Mouse (Mus musculus) frontal cortex, adult 2 months (tissue): ENCODE measurements around the gene Exoc3l2. TPM values are rescaled to one million over a fixed set of nuclear protein-coding genes. Genes with fewer than 3 reads are reported as not detected.
A peak's percentile ranks its signal among the peaks of the same experiment; 100 is the strongest.

ENCODE experiments used
- DNase-seq, 2 experiments: peaks; one replicate each; pipeline ENCODE4 v3.0.0; 2022; ENCODE audit warnings: low spot score in 1 of 2; ENCODE audit errors: extremely low spot score in 1 of 2
- polyA plus RNA-seq: library from polyadenylated mRNA; depleted of rRNA; stranded (reverse); fragments of >200 nt; gene quantifications from 2 replicates; pipeline ENCODE4 v1.2.3, GENCODE M21; 2012; rRNA removed

Exoc3l2 gene
- polyA plus RNA-seq, 1 experiment: 0.32 TPM

DNA sequence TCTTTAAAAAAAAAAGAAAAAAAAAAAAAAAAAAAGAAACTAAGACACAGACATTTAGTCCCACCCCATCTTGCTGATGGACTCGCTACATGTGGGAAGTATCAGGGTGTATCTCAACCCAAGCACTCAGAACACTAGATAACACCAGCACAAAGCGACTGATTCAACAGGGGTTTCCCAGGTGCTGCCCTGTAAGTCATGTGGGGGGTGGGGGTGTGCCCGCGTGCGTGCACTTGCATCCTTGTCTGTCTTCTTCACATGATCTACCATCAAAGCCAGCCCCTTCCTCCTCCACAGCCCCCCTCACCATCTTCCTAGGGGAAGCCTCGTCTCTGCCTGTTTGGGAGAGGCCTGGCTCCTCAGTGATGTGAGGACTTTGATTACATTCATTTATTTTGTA is 49.2 kb downstream of the Exoc3l2 start:
- no peak for DNase-seq

DNA sequence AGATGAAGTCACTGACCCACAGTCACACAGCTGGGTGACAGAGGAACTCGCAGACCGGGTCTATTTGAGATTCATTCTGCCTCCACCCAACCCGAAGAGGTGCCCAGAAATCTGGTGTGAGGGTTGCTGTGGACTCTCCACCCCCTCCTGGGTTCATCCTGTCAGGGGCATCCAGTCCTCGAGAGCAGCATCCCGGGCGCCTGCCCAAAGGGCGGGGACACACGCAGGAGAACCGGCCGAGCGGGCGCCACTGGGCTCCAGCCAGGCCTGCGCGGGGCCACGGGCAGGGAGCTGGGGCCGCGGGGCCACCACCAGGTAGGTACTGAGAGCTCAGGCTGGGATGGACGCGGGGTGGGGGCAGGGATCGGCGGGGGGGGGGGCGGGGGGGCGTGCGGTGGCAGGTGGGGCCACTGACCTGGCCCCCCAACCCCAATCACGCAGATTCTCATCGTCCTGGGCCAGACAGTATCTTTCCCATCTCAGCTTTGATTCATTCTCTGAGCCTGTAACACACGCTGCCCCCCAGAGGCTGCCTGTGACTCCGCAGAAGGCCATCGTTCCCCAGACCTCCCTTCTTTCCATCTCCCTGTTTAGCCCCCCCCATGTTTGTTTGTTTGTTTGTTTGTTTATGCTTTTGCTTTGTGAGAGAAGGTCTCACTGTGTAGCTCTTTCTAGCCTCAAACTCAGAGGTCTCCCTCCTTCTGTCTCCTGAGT is 54.7 kb downstream of the Exoc3l2 start, which contains the start of gene Nkpd1:
Nkpd1 (plus strand) TSS at position 187 of the 714 bp plus-strand sequence.
- DNase-seq: no peak

GRCm38 (mm10) chr7:19520032-19520431 is 56.9 kb downstream of the Exoc3l2 start:
- DNase-seq: no peak

DNA sequence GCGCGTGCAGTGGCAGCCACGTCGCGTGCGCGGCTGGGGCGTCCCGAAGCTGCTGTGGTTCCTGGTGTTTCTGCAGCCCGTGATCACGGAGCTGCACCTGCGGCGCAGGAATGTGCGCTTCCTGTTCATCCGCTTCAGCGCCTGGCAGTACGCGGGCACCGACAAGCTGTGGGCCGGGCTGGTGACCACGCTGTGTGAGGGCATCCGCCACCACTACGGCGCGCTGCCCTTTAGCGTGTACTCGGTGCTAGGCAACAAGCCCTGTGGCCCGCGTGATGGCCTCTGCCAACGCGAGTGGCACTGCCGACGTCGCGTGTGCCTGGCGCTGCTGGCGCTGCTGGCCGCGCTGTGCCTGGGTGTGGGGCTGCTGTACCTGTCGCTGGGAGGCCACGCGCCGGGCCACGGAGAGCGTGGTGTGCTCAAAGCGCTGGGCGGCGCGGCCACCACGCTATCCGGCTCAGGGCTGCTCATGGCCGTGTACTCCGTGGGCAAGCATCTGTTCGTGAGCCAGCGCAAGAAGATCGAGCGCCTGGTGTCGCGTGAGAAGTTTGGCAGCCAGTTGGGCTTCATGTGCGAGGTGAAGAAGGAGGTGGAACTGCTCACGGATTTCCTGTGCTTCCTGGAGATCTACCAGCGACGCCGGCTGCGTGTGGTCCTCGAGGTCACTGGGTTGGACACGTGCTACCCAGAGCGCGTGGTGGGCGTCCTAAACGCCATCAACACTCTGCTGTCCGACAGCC is 60.1 kb downstream of the Exoc3l2 start:
- DNase-seq: no peak

GRCm38 (mm10) chr7:19523757-19524419 is 60.8 kb downstream of the Exoc3l2 start:
- peak in 1 of 2 experiments; percentile 67 for DNase-seq

DNA sequence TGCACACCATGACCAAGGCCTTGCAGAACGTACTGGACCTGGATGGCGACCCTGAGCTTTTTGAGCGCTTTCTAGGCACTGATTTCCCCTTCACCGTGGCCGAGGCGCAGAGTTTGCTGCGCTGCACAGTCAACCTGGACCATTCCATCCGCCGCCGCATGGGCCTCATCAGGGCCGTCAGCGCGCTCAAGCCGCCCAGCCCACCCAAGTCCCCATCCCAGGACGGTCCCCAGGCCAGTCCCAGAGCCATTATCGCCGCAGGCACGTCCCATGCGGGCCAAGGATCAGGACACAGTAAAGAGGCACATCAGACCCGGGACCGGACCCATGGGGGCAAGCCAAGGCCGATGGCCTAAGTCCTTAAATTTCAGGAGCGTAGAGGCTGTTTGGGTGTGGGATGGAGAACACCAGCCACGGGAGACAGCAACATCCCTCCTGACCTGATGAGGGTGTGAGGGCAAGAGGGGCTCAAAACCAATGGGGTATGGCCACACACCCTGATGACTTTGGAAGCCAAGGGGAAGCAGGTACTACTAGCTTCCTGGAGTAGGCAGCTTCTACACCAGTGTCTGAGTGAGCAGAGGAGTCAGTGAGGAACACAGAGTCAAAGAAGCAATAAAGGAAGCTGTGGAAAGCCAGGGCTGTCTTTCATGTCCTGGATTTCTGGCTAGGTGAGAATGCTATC is 61.4 kb downstream of the Exoc3l2 start:
- DNase-seq: no peak

GRCm38 (mm10) chr7:19525105-19525481 is 62.0 kb downstream of the Exoc3l2 start:
- DNase-seq: no peak

GRCm38 (mm10) chr7:19531077-19531476 is 67.9 kb downstream of the Exoc3l2 start:
- DNase-seq: no peak

DNA sequence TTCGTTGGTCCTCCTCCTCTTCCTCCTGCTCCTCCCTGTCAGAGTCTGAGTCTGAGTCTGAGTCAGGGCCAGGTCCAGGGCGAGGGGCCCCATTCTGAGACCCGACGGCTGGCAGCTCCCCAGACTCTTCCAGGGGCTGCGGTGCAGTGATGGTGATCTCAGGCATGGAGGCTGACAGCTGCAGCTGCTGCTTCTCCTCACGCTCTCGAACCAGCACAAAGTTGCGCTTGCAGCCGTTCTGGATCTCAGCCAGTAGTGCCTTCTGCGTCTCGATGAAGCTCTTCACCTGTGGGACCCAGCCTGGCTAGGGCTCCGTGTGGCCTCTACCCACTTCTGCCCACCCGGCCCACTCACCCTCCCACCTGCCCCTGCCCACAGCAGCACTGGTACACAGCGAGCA is 69.1 kb downstream of the Exoc3l2 start:
- no peak for DNase-seq

DNA sequence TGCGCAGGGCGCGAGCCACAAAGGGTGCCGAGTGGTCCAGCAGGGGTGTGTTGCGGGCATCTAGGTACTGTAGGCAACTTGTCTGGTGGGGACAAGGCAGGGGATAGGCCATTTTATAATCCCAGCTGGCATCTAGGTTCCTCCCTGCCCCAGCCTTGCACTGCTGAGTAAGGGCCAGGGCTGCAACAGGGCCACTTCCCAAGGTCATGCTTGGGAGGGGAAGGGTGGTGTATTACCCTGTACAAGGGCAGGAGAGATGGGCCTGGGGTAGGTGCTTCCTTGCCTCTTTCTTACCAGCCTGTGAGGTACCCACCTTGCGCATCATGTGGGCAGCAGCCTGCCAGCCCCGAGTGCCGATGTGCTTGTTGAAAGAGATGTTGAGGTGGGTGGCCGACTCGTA is 71.5 kb downstream of the Exoc3l2 start:
- DNase-seq: no peak

DNA sequence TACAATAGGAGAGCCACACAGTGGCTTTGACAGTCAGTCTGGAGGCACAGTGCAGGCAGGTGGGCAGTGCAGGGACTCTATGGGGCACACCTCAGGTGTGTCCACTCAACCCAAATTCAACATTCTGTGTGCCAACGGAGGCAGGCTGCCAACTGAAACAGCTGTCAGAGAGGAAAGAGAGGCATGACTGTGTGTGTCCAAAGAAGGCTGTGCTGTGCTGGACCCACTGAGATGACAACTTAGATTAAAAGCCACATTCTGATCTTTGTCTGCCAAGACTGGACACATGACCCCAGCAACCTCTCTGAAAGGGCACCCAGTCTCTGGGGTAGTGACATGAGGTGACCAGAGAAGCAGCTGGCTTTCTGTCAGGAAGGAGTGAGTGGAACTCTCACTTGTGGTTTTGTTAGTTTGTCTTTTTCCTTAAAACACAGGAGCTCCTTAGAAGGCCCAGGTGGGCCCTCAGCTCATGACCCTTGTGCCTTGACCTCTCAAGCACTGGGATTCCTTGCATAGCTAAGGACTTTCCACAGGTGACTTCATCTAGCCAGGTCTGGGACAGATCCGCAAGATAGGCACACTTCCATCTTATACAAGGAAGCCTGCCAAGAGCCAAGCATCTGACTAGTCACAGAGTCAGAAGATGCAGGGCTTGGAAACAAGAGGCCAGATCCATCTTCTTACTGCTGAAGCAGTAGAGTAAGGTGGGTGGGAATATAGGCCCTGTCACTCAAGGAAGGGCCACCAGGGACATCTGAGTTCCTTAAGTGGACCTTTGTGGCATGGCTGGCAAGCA is 77.8 kb downstream of the Exoc3l2 start:
- no peak for DNase-seq

DNA sequence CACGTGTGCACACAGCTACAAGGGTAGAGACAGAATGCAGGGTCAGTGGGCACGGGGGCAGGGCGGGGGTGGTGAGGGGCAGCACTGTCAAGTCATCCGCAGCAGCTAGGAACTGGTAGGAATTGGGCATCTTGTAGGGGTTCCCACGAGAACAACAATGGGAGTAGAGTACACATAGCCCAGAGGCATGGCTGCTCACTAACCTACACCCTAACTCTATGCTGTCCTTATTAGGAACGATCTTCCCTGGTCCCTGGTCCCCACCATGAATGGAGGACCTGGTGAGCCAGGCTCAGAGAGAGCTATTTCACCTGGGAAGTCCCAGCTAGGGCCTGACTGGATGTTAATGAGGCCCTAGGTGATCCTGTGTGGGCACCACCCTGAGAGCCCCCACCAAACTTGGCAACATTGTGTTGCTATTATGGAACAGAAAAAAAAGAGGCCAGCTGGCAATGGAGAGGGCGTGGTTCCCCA is 78.6 kb downstream of the Exoc3l2 start:
- DNase-seq: no peak

- DNase-seq: no peak
Measured at GRCm38 (mm10) chr7:19542155-19542691, 79.1 kb downstream of the Exoc3l2 start.

DNA sequence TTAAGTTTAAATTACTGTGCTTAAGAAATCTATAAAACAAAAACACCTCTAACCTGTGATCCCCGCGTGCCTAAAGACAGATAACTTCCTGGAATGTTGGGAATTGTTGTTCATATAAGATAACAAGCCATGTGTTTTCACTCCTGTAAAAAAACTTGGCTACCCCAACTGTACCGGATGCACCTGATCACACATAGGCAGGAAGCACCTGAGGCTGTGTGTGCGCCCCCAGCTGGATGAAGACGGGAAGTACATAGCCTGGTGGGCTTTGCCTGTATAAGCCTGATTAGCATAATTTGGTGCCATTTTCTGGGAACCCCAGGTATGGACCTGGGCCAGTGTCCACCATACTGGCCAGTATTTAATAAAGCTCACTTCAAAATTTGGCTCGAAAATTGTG is 80.5 kb downstream of the Exoc3l2 start:
- no peak for DNase-seq

GRCm38 (mm10) chr7:19546007-19546406 is 82.9 kb downstream of the Exoc3l2 start:
- no peak for DNase-seq

Other genes starting within 250 kb of the Exoc3l2 start
- gene Opa3, start 235.0 kb upstream of the Exoc3l2 start, polyA plus RNA-seq: 40.9 and 41.0 TPM in 2 replicates
- 22.2 and 24.9 TPM in 2 replicates for gene Vasp, start 191.5 kb upstream of the Exoc3l2 start, polyA plus RNA-seq
- gene Ppm1n, start 183.3 kb upstream of the Exoc3l2 start, polyA plus RNA-seq: 0.48 and 0.62 TPM in 2 replicates
- gene Rtn2, start 180.7 kb upstream of the Exoc3l2 start, polyA plus RNA-seq: 128 and 135 TPM in 2 replicates
- gene Fosb, start 153.3 kb upstream of the Exoc3l2 start, polyA plus RNA-seq: 6.3 and 22.4 TPM in 2 replicates
- 49.9 and 53.6 TPM in 2 replicates for gene Ercc1, start 118.6 kb upstream of the Exoc3l2 start, polyA plus RNA-seq
- 12.7 and 15.2 TPM in 2 replicates for gene Cd3eap, start 103.8 kb upstream of the Exoc3l2 start, polyA plus RNA-seq
- gene Ppp1r13l, start 103.6 kb upstream of the Exoc3l2 start, polyA plus RNA-seq: 5.3 and 5.5 TPM in 2 replicates
- gene Ercc2, start 81.3 kb upstream of the Exoc3l2 start, polyA plus RNA-seq: 41.5 and 47.0 TPM in 2 replicates
- 2.6 TPM in 2 replicates for gene Klc3, start 59.2 kb upstream of the Exoc3l2 start, polyA plus RNA-seq
- gene Ckm, start 58.6 kb upstream of the Exoc3l2 start, polyA plus RNA-seq: 0.90 and 1.4 TPM in 2 replicates
- gene Mark4, start 4.5 kb upstream of the Exoc3l2 start, polyA plus RNA-seq: 47.5 and 49.9 TPM in 2 replicates
- gene Bloc1s3, start 45.0 kb downstream of the Exoc3l2 start, polyA plus RNA-seq: 7.9 and 8.1 TPM in 2 replicates
- 23.7 and 30.1 TPM in 2 replicates for gene Trappc6a, start 45.1 kb downstream of the Exoc3l2 start, polyA plus RNA-seq
- 1.0 and 1.4 TPM in 2 replicates for gene Nkpd1, start 54.5 kb downstream of the Exoc3l2 start, polyA plus RNA-seq
- 131 and 146 TPM in 2 replicates for gene Ppp1r37, start 99.7 kb downstream of the Exoc3l2 start, polyA plus RNA-seq
- gene Zfp296, start 114.0 kb downstream of the Exoc3l2 start, polyA plus RNA-seq: 2.0 and 2.9 TPM in 2 replicates
- gene Gemin7, start 114.3 kb downstream of the Exoc3l2 start, polyA plus RNA-seq: 47.9 and 49.9 TPM in 2 replicates
- gene Clasrp, start 141.2 kb downstream of the Exoc3l2 start, polyA plus RNA-seq: 152 and 164 TPM in 2 replicates
- gene Relb, start 166.1 kb downstream of the Exoc3l2 start, polyA plus RNA-seq: 6.1 and 6.5 TPM in 2 replicates
- gene Clptm1, start 201.7 kb downstream of the Exoc3l2 start, polyA plus RNA-seq: 125 and 128 TPM in 2 replicates
- gene Apoc2, start 214.6 kb downstream of the Exoc3l2 start, polyA plus RNA-seq: 0.78 TPM in 1 of 2 replicates, not detected in the other
- not detected in 2 replicates for gene Gm44805, start 218.1 kb downstream of the Exoc3l2 start, polyA plus RNA-seq
- gene Apoc4, start 218.1 kb downstream of the Exoc3l2 start, polyA plus RNA-seq: 0.19 TPM in 1 of 2 replicates, not detected in the other
- 3.3 and 4.7 TPM in 2 replicates for gene Apoc1, start 229.3 kb downstream of the Exoc3l2 start, polyA plus RNA-seq
- 6,067 and 6,377 TPM in 2 replicates for gene Apoe, start 235.9 kb downstream of the Exoc3l2 start, polyA plus RNA-seq